Mouse (Mus musculus): ENCODE measurements at regions not wholly inside any gene's neighbourhood (a gene's known extent, or its start where the extent isn't known, plus 50 kb on each side); places are given as distances from the start of the nearest gene placed in this dataset.

- TF ChIP-seq CTCF (conservative IDR thresholded peaks at IDR 0.05; ENCODE audit: insufficient read depth, insufficient read length, low read depth, low read length) = no peak
- TF ChIP-seq POLR2A (IDR thresholded peaks at IDR 0.05; ENCODE audit: low read depth, low read length) = no peak
Observed at GRCm38 (mm10) chr16:76183556-76183955, 161.5 kb upstream of the Samsn1 start.
